Mouse (Mus musculus) testis, postnatal 10 days (tissue): ENCODE data around the gene 2610301B20Rik.
A peak's percentile ranks its signal among the peaks of the same experiment; 100 is the strongest.
"Not testable (repeated sequence)": the region's sequence is repeated elsewhere in the genome, so short reads cannot be mapped to it uniquely, and the experiment has no call there.

ENCODE experiments used
- DNase-seq: peaks from one replicate; pipeline ENCODE4 v3.0.0; 2021; ENCODE audit warnings: low spot score

Gene 2610301B20Rik

GRCm38 (mm10) chr4:10911417-10911816 lies 37.1 kb downstream of the 2610301B20Rik start:
- DNase-seq: not testable (repeated sequence)

- no peak for DNase-seq
Measured at GRCm38 (mm10) chr4:10911909-10912478, 37.7 kb downstream of the 2610301B20Rik start.

GRCm38 (mm10) chr4:10912611-10913301 lies 38.5 kb downstream of the 2610301B20Rik start:
- peak; percentile 93 for DNase-seq

DNA sequence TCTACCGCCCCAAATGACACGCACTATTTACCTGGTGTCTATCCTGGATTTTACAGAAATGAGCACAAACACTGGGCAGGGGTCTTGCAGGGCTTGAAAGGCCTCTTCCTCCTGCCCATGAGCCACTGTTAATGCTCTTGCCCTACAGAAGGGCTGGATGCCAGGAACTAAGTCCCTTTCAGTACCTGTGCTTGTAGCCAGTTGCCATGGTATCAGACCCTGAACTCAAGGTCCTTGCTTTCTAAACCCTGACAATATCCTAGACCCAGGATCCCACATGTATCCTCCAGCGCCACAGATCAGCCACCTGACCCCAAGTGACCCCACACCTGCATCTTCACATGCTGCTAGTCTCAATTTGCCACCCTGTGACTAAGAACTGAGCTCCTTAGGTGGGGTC lies 39.1 kb downstream of the 2610301B20Rik start:
- DNase-seq: no peak

DNA sequence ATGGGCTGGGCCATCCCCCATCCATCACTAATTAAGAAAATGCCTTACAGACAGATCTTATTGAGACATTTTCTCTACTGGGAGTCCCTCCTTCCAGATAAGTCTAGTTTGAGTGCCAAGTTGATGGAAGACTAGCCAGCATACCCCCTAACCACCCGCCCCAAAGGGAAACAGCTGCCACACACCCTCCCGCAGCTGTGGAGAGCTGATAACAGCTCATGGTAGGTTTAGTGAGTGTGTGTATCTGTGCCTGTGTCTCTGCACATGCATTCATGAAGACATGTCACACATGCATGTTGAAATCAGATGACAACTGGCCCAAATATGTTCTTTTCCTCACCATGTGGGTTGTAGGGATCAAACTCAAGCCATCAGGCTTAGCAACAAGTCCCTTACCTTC lies 40.5 kb downstream of the 2610301B20Rik start:
- DNase-seq: no peak

GRCm38 (mm10) chr4:10915271-10915670 lies 41.0 kb downstream of the 2610301B20Rik start:
- DNase-seq: no peak

- DNase-seq: peak; percentile 37
Measured at GRCm38 (mm10) chr4:10918402-10918801, 44.1 kb downstream of the 2610301B20Rik start.

DNA sequence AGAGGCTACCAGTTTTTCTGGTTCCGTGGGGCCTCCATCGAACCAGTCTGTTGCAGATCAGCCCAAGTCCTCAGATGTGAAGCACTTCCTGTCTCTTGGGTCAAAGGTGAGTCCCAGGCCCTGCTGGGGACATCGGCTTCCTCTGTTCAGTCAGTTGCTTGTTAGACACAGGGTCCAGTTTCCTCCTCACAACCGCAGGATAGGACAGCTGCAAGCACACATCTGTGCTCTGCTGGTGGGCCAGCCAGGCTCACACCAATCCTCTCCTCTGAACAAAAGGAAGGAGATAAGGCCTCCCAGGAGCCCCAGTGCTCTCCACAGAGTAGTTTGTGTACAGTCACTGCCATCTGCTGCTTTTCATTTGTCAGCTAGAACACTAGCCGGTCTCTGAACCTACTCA lies 44.8 kb downstream of the 2610301B20Rik start:
- peak; percentile 36 for DNase-seq

GRCm38 (mm10) chr4:10919530-10919929 lies 45.2 kb downstream of the 2610301B20Rik start:
- peak; percentile 16 for DNase-seq

DNA sequence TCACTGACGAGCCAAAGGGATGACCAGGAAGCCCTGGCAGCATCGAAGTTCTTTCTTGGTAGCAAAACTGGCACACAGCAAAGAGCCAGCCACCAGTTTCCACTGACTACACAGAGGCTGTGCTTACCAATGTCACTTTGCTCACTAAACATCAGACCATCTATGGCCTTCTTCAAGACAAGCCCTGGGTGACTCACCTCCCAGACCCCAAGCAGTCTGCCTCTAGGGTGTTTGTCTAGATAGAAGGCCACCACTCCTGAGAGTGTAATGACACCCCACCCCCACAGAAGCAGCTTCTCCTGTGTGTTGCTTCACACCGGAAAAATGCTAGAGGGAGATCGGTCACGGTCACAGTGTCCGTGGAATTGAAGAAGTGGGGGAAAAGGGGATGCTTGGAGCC lies 45.7 kb downstream of the 2610301B20Rik start:
- peak; percentile 25 for DNase-seq

DNA sequence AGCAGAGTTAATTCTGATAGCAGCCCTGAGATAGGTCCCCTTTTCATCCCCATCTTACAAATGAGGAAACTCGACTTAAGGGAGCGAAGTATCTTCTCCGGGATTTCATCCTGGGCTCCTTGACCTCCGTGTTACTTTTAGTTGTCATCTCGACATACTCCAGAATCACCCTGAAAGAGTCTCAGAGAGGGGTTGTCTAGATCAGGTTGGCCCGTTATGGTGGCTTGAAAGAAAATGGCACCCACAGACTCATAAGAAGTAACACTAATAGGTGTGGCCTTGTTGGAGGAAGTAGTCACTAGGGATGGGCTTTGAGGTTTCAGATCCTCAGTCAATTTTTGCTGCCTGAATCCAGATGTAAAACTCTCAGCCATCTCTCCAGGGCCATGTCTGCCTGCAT lies 46.3 kb downstream of the 2610301B20Rik start:
- DNase-seq: peak; percentile 5

DNA sequence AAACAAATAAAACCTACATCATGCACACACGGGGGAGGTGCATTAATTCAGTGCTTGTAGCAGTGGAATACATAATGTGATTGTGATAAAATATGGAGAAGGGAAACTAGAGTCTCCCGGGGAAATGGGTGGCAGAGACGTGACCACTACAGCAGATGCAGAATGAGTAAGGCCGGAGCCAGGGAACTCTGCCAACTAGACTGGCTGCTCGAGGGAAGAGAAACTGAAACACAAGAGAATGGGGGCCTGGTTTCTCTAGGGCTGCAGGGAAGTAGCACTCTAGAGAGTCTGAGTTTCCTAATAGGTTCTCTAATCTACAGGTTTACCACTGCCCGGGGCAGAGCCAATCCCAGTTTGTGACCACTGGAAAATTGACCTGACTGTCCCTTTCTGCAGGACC lies 48.9 kb downstream of the 2610301B20Rik start:
- peak; percentile 51 for DNase-seq

DNA sequence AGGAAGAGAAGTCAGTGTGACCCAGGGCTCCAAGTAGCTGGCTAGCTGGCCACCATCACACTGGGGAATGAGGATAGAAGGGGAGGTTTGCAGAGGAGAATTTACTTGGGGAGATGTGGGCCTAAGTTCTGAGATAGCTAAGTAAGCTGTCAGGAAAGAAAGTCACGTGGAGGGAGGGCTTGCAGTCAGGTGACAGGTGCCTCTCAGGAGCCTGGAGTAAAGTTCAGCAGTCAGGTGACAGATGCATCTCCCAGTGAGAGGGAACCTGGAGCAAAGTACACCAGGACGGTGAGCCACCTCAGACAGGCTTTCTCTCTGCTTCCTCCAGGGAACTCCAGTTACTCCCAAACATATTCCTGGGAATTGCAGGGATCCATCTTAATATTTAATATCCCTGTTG lies 49.8 kb downstream of the 2610301B20Rik start:
- DNase-seq: peak; percentile 21

GRCm38 (mm10) chr4:10924541-10924940 lies 50.2 kb downstream of the 2610301B20Rik start:
- DNase-seq: peak; percentile 11

DNA sequence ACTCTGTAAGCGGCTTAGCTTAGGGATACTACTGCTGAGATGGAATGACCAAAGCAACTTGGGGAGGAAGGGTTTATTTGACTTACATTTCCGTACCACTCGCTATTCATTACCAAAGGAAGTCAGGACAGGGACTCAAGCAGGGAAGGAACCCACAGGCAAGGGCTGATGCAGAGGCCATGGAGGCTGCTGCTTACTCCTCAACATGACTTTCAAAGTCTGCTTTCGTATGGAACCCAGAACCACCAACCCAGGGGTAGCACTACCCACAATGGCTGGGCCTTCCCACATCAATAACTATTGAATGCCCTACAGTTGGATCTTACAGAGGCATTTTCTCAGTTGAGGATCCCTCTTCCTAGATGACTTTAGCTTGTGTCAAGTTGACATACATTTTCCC lies 52.1 kb downstream of the 2610301B20Rik start:
- DNase-seq: peak; percentile 25

GRCm38 (mm10) chr4:10928158-10928557 lies 53.9 kb downstream of the 2610301B20Rik start:
- no peak for DNase-seq

- DNase-seq: no peak
Measured at GRCm38 (mm10) chr4:10929726-10930125, 55.4 kb downstream of the 2610301B20Rik start.

DNA sequence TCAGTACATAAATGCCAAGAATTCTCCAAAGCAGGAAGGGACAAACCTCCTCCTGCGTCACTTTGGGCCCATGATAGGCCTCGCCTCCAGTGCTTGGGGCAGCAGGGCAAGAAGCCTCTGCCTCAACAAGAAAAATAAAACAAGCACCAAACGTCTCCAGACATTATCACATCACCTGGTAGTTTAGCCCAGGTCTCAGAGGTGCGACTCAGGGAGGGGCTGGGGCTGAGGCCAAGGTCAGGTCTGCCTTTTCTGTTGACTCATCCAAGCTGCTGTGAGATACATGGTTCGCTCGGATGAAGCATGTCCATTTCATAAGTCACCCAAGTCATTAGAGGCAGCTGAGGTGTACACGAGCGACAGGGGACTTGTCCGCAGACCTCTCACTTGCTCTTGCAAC lies 56.7 kb downstream of the 2610301B20Rik start:
- DNase-seq: peak; percentile 24

DNA sequence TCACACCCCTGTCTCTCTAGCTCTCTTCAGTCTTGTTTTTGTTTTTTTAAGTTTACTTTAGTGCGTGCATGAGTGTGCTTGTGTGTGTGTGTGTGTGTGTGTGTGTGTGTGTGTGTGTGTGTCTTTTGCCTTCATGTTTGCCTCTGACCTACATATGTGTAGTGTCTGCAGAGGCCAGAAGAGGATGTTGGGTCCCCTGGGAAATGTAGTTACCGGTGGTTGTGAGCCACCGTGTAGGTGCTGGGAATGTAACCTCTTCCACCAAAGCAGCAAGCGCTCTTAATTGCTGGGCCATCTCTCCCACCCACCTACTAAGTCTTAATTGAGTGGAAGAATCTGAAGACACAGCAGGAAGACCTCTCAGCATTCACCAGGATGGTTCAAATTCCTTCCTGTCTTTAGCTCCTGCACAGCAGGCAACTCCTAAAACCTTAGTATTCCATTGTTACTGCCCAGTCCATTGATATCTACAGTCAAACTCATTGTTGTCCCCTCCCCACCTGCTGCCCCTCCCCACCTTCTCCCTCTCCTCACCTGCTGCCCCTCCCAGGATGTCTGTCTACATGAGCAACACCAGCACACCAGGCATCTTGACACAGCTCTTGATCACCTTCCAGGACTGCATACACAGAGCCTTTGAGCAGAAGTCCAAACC lies 57.9 kb downstream of the 2610301B20Rik start:
- DNase-seq: peak; percentile 26

- DNase-seq: peak; percentile 29
Measured at GRCm38 (mm10) chr4:10932782-10933181, 58.5 kb downstream of the 2610301B20Rik start.

DNA sequence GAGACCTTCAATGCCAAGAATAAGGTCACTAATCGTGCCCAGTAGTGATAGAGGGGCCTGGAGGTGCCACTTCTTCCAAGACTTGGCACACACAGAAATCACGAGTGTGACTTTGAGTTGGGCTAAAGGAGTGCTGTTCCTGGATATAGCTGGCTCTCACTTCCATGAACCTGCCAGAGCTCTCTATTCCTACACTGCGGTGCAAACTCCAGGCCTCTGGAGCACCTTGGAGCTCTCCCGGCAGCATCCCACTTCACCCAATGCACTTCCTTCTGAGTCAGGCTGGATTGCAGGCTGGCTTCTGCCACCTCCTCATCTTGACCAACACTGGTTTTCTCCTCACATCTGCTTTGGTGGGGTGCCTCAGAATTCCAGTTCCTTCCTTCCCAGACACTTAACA lies 62.5 kb downstream of the 2610301B20Rik start:
- DNase-seq: peak; percentile 14
